Mouse (Mus musculus): ENCODE data around the gene Matn1. TPM values are rescaled to one million over a fixed set of nuclear protein-coding genes. Genes with fewer than 3 reads are reported as not detected.
A peak's percentile ranks its signal among the peaks of the same experiment; 100 is the strongest.

Matn1 gene
- polyA plus RNA-seq, 1 experiment from 2014 or later, result 0.05 TPM

GRCm38 (mm10) chr4:130917564-130917963 is 26.6 kb upstream of the Matn1 start:
- Histone ChIP-seq H3K27ac (no peak overlapping the region), H3K36me3 (no peaks in the 10 kb centered on the region), H3K4me1 (replicated peaks) (peaks cover 61% of the 10 kb centered on the region), H3K9me3 (replicated peaks) (no peaks in the 10 kb centered on the region), H3K4me3 (replicated peaks) (no peak overlapping the region), H3K4me2 (no peak overlapping the region), H3K27me3 (no peaks in the 10 kb centered on the region), H3K9ac (no peak overlapping the region)
- DNase-seq (no peak), ATAC-seq (ENCODE audit: low read depth) (no peak)
- 60% methylated on average over 4 of the region's 4 CpGs for WGBS (ENCODE audit: insufficient replicate concordance)

GRCm38 (mm10) chr4:130918805-130919749 is 25.1 kb upstream of the Matn1 start:
- Histone ChIP-seq H3K27ac (no peak overlapping the region), H3K4me1 (replicated peaks) (peaks cover 51% of the 10 kb centered on the region), H3K27me3 (no peaks in the 10 kb centered on the region), H3K4me2 (no peak overlapping the region), H3K9ac (no peak overlapping the region), H3K36me3 (no peaks in the 10 kb centered on the region), H3K4me3 (replicated peaks) (no peak overlapping the region), H3K9me3 (replicated peaks) (no peaks in the 10 kb centered on the region)
- DNase-seq (no peak), ATAC-seq (ENCODE audit: low read depth) (0 out of 2 replicates have a peak, but pooled peaks have one; percentile 13)
- 46% methylated on average over 10 of the region's 10 CpGs for WGBS (ENCODE audit: insufficient replicate concordance)

- H3K27me3 ChIP-seq, result no peaks in the 10 kb centered on the region
- H3K4me1 ChIP-seq (replicated peaks), result peaks cover 44% of the 10 kb centered on the region
- no peak overlapping the region for H3K4me2 ChIP-seq
- 0 out of 2 replicates have a peak, but pooled peaks have one; percentile 21 for ATAC-seq (ENCODE audit: low read depth)
- no peaks in the 10 kb centered on the region for H3K9me3 ChIP-seq (replicated peaks)
- H3K9ac ChIP-seq, result no peak overlapping the region
- no peak overlapping the region for H3K27ac ChIP-seq
- WGBS (ENCODE audit: insufficient replicate concordance), result 51% methylated on average over 9 of the region's 9 CpGs
- no peak overlapping the region for H3K4me3 ChIP-seq (replicated peaks)
- no peaks in the 10 kb centered on the region for H3K36me3 ChIP-seq
- DNase-seq, result no peak
Measured at GRCm38 (mm10) chr4:130919750-130920356, 24.3 kb upstream of the Matn1 start.

GRCm38 (mm10) chr4:130920951-130921693 is 23.1 kb upstream of the Matn1 start:
- H3K27ac ChIP-seq, result no peak overlapping the region
- H3K9me3 ChIP-seq (replicated peaks), result no peaks in the 10 kb centered on the region
- 23% methylated on average over 12 of the region's 12 CpGs for WGBS (ENCODE audit: insufficient replicate concordance)
- H3K4me1 ChIP-seq (replicated peaks), result peaks cover 43% of the 10 kb centered on the region
- H3K4me2 ChIP-seq, result peak overlapping the region; percentile 12; the same call in 1 of the 2 replicates
- H3K4me3 ChIP-seq (replicated peaks), result no peak overlapping the region
- DNase-seq, result no peak
- H3K36me3 ChIP-seq, result no peaks in the 10 kb centered on the region
- no peak overlapping the region for H3K9ac ChIP-seq
- peak; percentile 32; the same call in 1 of the 2 replicates for ATAC-seq (ENCODE audit: low read depth)
- H3K27me3 ChIP-seq, result no peaks in the 10 kb centered on the region

- no peaks in the 10 kb centered on the region for H3K36me3 ChIP-seq
- WGBS (ENCODE audit: insufficient replicate concordance), result 54% methylated on average over 10 of the region's 10 CpGs
- no peak overlapping the region for H3K4me3 ChIP-seq (replicated peaks)
- H3K4me1 ChIP-seq (replicated peaks), result peaks cover 40% of the 10 kb centered on the region
- H3K9ac ChIP-seq, result no peak overlapping the region
- DNase-seq (no peak), ATAC-seq (ENCODE audit: low read depth) (no peak)
- no peaks in the 10 kb centered on the region for H3K27me3 ChIP-seq
- H3K4me2 ChIP-seq, result no peak overlapping the region
- no peak overlapping the region for H3K27ac ChIP-seq
- no peaks in the 10 kb centered on the region for H3K9me3 ChIP-seq (replicated peaks)
Measured at GRCm38 (mm10) chr4:130921986-130922385, 22.2 kb upstream of the Matn1 start.

GRCm38 (mm10) chr4:130926274-130926673 is 17.9 kb upstream of the Matn1 start:
- Histone ChIP-seq H3K9me3 (replicated peaks) (no peaks in the 10 kb centered on the region), H3K27me3 (no peaks in the 10 kb centered on the region), H3K4me1 (replicated peaks) (peaks cover 5% of the 10 kb centered on the region), H3K27ac (no peak overlapping the region), H3K4me3 (replicated peaks) (no peak overlapping the region), H3K9ac (no peak overlapping the region), H3K4me2 (no peak overlapping the region), H3K36me3 (no peaks in the 10 kb centered on the region)
- no peak for DNase-seq
- no peak for ATAC-seq (ENCODE audit: low read depth)
- 61% methylated on average over 6 of the region's 6 CpGs for WGBS (ENCODE audit: insufficient replicate concordance)

GRCm38 (mm10) chr4:130927821-130928220 is 16.4 kb upstream of the Matn1 start:
- WGBS (ENCODE audit: insufficient replicate concordance), result 74% methylated on average over 12 of the region's 12 CpGs
- Histone ChIP-seq H3K27me3 (no peaks in the 10 kb centered on the region), H3K4me2 (no peak overlapping the region), H3K9me3 (replicated peaks) (no peaks in the 10 kb centered on the region), H3K4me3 (replicated peaks) (no peak overlapping the region), H3K9ac (no peak overlapping the region), H3K27ac (no peak overlapping the region), H3K36me3 (no peaks in the 10 kb centered on the region), H3K4me1 (replicated peaks) (no peaks in the 10 kb centered on the region)
- no peak for DNase-seq
- no peak for ATAC-seq (ENCODE audit: low read depth)

GRCm38 (mm10) chr4:130942644-130943043 is 1.5 kb upstream of the Matn1 start:
- no peaks in the 10 kb centered on the region for H3K36me3 ChIP-seq
- no peaks in the 10 kb centered on the region for H3K9me3 ChIP-seq (replicated peaks)
- 0 out of 2 replicates have a peak, but pooled peaks cover 2% of the 10 kb centered on the region for H3K4me1 ChIP-seq (replicated peaks)
- 41% methylated on average over 14 of the region's 14 CpGs for WGBS (ENCODE audit: insufficient replicate concordance)
- no peak overlapping the region for H3K4me2 ChIP-seq
- DNase-seq (no peak), ATAC-seq (ENCODE audit: low read depth) (no peak)
- H3K27ac ChIP-seq, result no peak overlapping the region
- no peak overlapping the region for H3K9ac ChIP-seq
- no peak overlapping the region for H3K4me3 ChIP-seq (replicated peaks)
- no peaks in the 10 kb centered on the region for H3K27me3 ChIP-seq

GRCm38 (mm10) chr4:130944779-130945178 is 594 bp downstream of the Matn1 start:
- Histone ChIP-seq H3K27ac (no peak overlapping the region), H3K9ac (no peak overlapping the region), H3K36me3 (no peaks in the 10 kb centered on the region), H3K4me3 (replicated peaks) (no peak overlapping the region), H3K9me3 (replicated peaks) (no peaks in the 10 kb centered on the region), H3K4me1 (replicated peaks) (0 out of 2 replicates have a peak, but pooled peaks cover 2% of the 10 kb centered on the region), H3K4me2 (no peak overlapping the region), H3K27me3 (no peaks in the 10 kb centered on the region)
- DNase-seq (no peak), ATAC-seq (ENCODE audit: low read depth) (no peak)
- 26% methylated on average over 7 of the region's 7 CpGs for WGBS (ENCODE audit: insufficient replicate concordance)

- no peak overlapping the region for H3K27ac ChIP-seq
- H3K4me1 ChIP-seq (replicated peaks), result 0 out of 2 replicates have a peak, but pooled peaks cover 2% of the 10 kb centered on the region
- no peak overlapping the region for H3K4me3 ChIP-seq (replicated peaks)
- H3K27me3 ChIP-seq, result no peaks in the 10 kb centered on the region
- 22% methylated on average over 13 of the region's 13 CpGs for WGBS (ENCODE audit: insufficient replicate concordance)
- H3K4me2 ChIP-seq, result no peak overlapping the region
- H3K36me3 ChIP-seq, result no peaks in the 10 kb centered on the region
- no peaks in the 10 kb centered on the region for H3K9me3 ChIP-seq (replicated peaks)
- no peak for ATAC-seq (ENCODE audit: low read depth)
- no peak overlapping the region for H3K9ac ChIP-seq
- no peak for DNase-seq
Measured at GRCm38 (mm10) chr4:130947094-130947647, 3.0 kb downstream of the Matn1 start.
